Mouse (Mus musculus) liver, embryonic 14.5 days (tissue): ENCODE measurements around the gene Gm9821.

Experiments
- CTCF ChIP-seq: IDR thresholded peaks from 2 replicates; pipeline ENCODE4 v1.5.1; 2016; ENCODE audit warnings: antibody characterized with exemption, low read depth, control low read depth
- EP300 ChIP-seq: IDR thresholded peaks from 2 replicates; pipeline ENCODE4 v1.6.1; 2016; ENCODE audit warnings: antibody characterized with exemption, low read depth

DNA sequence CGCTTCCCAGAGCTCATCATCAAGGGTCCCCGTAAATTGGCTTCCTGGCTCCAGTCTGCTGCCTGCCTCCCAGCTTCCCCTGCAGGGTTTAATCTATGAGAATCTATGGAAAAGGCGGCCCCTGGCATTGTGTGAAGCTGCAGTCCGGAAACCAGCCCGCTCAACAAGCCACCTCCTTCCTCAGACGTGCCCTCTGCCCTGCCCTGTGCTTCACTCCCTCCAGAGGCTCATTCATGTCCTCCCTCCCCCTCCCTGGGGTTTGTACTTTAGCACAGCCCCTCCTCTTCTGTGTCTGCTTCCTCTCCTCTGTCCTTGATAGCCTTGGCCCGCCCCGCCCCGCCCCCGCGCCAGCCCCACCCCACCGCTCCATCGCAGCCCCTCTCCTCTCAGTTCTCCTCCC is 38.9 kb downstream of the Gm9821 start:
- TF ChIP-seq EP300: no peak
- TF ChIP-seq CTCF: no peak
